Mouse (Mus musculus): ENCODE results near the gene Mthfsd.
A peak's percentile ranks its signal among the peaks of the same experiment; 100 is the strongest.

GRCm38 (mm10) chr8:121090716-121091115 is 17.5 kb downstream of the Mthfsd start:
- TF ChIP-seq POLR2A (IDR thresholded peaks at IDR 0.05; ENCODE audit: extremely low read depth, insufficient read depth, low read length) (no peak), CTCF (IDR thresholded peaks at IDR 0.05; ENCODE audit: low read depth, low read length) (peak; percentile 23; the same call in 1 of the 2 replicates)

Measured in liver, adult 2 months (tissue).